Comparison of ENCODE assay signal across 17 mouse cellular contexts in the genomic region with DNA sequence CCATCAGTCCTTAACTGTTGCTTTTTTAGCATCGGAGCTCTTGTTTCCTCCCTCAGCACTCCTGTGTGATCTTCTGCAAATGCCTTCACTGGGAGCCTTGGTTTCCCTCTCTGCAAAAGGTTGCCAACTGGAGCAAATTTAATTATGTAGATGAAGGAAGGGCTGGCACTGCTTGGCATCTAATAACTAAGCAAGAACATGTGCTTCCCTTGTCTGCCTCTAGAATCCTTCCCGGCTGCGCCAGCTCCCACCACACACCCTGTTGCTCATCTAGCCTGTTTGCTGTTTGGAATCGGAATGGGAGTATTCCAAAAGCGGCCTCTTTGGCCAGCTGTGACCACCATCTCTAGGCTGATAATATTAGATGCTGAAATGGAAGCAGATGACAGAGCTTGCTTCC.
"Had no signal": no experiment of that assay in that cellular context is flagged by ENCODE, and none has a peak within 500 bp of the region (broad histone marks: within the 10 kb centered on the region; RNA-seq: fewer than 3 reads in every experiment).

No protein-coding gene starts in this region.

- H3K9ac ChIP-seq: limb, embryonic 13.5 days; liver, embryonic 12.5 days; liver, embryonic 15.5 days; lung, embryonic 15.5 days had no signal

- ATAC-seq: liver, embryonic 12.5 days had no signal

- H3K4me3 ChIP-seq: limb, embryonic 10.5 days; limb, embryonic 13.5 days; liver, embryonic 12.5 days; liver, embryonic 15.5 days; lung, embryonic 15.5 days had no signal

- H3K27me3 ChIP-seq: limb, embryonic 13.5 days; liver, embryonic 15.5 days; lung, embryonic 15.5 days had no signal

- H3K9me3 ChIP-seq: limb, embryonic 10.5 days; limb, embryonic 13.5 days; liver, embryonic 12.5 days; liver, embryonic 15.5 days; lung, embryonic 15.5 days had no signal

- H3K4me1 ChIP-seq: limb, embryonic 13.5 days; liver, embryonic 12.5 days; liver, embryonic 15.5 days; lung, embryonic 15.5 days had no signal

- DNase-seq: kidney, adult 11 months; kidney, adult 9 months; kidney, postnatal 14 days; kidney, postnatal 4 days; liver; lung, adult 18-20 months; lung, postnatal 10 days; lung, postnatal 36 days; midbrain, embryonic 14.5 days; thymus, adult 18-20 months; thymus, postnatal 36 days had no signal

- H3K4me2 ChIP-seq: limb, embryonic 13.5 days; liver, embryonic 12.5 days; liver, embryonic 15.5 days; lung, embryonic 15.5 days; midbrain, embryonic 11.5 days had no signal

- H3K36me3 ChIP-seq: liver, embryonic 15.5 days; lung, embryonic 15.5 days had no signal

- H3K27ac ChIP-seq: limb, embryonic 10.5 days; limb, embryonic 13.5 days; liver, embryonic 12.5 days; liver, embryonic 15.5 days; lung, embryonic 15.5 days had no signal
